Mouse (Mus musculus) neural tube, embryonic 11.5 days (tissue): ENCODE measurements around the gene Padi4. TPM values are rescaled to one million over a fixed set of nuclear protein-coding genes. Genes with fewer than 3 reads are reported as not detected.

ENCODE experiments used
- ATAC-seq: fragments of 200-750 bp; cut with Nextera tagmentation; 2 replicates; pipeline ENCODE4 v1.8.0; 2017; ENCODE audit warnings: moderate number of reproducible peaks, mild to moderate bottlenecking, moderate TSS enrichment, moderate library complexity; ENCODE audit not compliant: insufficient read depth, low FRiP score, low TSS enrichment
- DNase-seq: peaks from one replicate; pipeline ENCODE4 v3.0.0-alpha.2; 2015; ENCODE audit warnings: low spot score
- H3K27ac ChIP-seq: fragments of 300-500 bp; sonication (generic); 2 replicates; pipeline ENCODE4 v1.5.1; 2014; ENCODE audit warnings: low read depth, mild to moderate bottlenecking, low read length
- H3K27me3 ChIP-seq: fragments of 300-500 bp; sonication (generic); 2 replicates; pipeline ENCODE4 v1.6.1; 2014; ENCODE audit warnings: mild to moderate bottlenecking, low read length, mixed read lengths; ENCODE audit not compliant: control insufficient read depth, insufficient read depth
- H3K36me3 ChIP-seq: fragments of 300-500 bp; sonication (generic); 2 replicates; pipeline ENCODE4 v1.6.1; 2014; ENCODE audit warnings: mild to moderate bottlenecking, low read length, moderate library complexity, mixed read lengths; ENCODE audit not compliant: control insufficient read depth, insufficient read depth
- H3K4me1 ChIP-seq: fragments of 300-500 bp; sonication (generic); 2 replicates; pipeline ENCODE4 v1.6.1; 2014; ENCODE audit warnings: low read length, mixed read lengths; ENCODE audit not compliant: control insufficient read depth, insufficient read depth
- H3K4me2 ChIP-seq: fragments of 300-500 bp; sonication (generic); 2 replicates; pipeline ENCODE4 v1.6.1; 2014; ENCODE audit warnings: low read depth, mild to moderate bottlenecking, moderate library complexity
- H3K4me3 ChIP-seq: fragments of 300-500 bp; sonication (generic); 2 replicates; pipeline ENCODE4 v1.5.1; 2014; ENCODE audit warnings: low read depth, low read length
- H3K9ac ChIP-seq: fragments of 300-500 bp; sonication (generic); 2 replicates; pipeline ENCODE4 v1.6.1; 2014; ENCODE audit warnings: mild to moderate bottlenecking, low read length
- H3K9me3 ChIP-seq: fragments of 300-500 bp; sonication (generic); 2 replicates; pipeline ENCODE4 v1.6.1; 2016; ENCODE audit warnings: low read length; ENCODE audit not compliant: control insufficient read depth
- WGBS: fragments of 180-500 bp; shearing (Covaris S2); extraction: QIAGEN DNeasy Blood & Tissue Kit; methylation state at CpG from one replicate; pipeline ENCODE4 v1.1.7; 2014; 5-methylcytosine and 5-hydroxymethylcytosine counted together
- polyA plus RNA-seq: library from polyadenylated mRNA; unstranded; fragments of >200 nt; fragmentation: Nextera tagmentation; extraction: Ambion mirVana; gene quantifications from 2 replicates; pipeline ENCODE4 v1.2.1, GENCODE M21; 2014

Padi4 gene
- polyA plus RNA-seq, 1 experiment from 2014 or later: 0.50 TPM

GRCm38 (mm10) chr4:140812609-140813008 lies 38.6 kb upstream of the Padi4 start:
- no peaks in the 10 kb centered on the region for H3K36me3 ChIP-seq
- H3K4me1 ChIP-seq: no peaks in the 10 kb centered on the region
- H3K4me2 ChIP-seq: no peak overlapping the region
- no peaks in the 10 kb centered on the region for H3K9me3 ChIP-seq
- H3K9ac ChIP-seq: no peak overlapping the region
- no peak overlapping the region for H3K4me3 ChIP-seq
- no peak for DNase-seq
- no peak overlapping the region for H3K27ac ChIP-seq
- WGBS: 39% methylated on average over 13 of the region's 14 CpGs
- no peaks in the 10 kb centered on the region for H3K27me3 ChIP-seq
- no peak for ATAC-seq

GRCm38 (mm10) chr4:140812191-140812590 lies 38.2 kb upstream of the Padi4 start:
- Histone ChIP-seq H3K4me2 (no peak overlapping the region), H3K36me3 (no peaks in the 10 kb centered on the region), H3K4me3 (no peak overlapping the region), H3K9me3 (no peaks in the 10 kb centered on the region), H3K27me3 (no peaks in the 10 kb centered on the region), H3K4me1 (no peaks in the 10 kb centered on the region), H3K27ac (no peak overlapping the region), H3K9ac (no peak overlapping the region)
- 75% methylated on average over 8 of the region's 8 CpGs for WGBS
- ATAC-seq (no peak), DNase-seq (no peak)

DNA sequence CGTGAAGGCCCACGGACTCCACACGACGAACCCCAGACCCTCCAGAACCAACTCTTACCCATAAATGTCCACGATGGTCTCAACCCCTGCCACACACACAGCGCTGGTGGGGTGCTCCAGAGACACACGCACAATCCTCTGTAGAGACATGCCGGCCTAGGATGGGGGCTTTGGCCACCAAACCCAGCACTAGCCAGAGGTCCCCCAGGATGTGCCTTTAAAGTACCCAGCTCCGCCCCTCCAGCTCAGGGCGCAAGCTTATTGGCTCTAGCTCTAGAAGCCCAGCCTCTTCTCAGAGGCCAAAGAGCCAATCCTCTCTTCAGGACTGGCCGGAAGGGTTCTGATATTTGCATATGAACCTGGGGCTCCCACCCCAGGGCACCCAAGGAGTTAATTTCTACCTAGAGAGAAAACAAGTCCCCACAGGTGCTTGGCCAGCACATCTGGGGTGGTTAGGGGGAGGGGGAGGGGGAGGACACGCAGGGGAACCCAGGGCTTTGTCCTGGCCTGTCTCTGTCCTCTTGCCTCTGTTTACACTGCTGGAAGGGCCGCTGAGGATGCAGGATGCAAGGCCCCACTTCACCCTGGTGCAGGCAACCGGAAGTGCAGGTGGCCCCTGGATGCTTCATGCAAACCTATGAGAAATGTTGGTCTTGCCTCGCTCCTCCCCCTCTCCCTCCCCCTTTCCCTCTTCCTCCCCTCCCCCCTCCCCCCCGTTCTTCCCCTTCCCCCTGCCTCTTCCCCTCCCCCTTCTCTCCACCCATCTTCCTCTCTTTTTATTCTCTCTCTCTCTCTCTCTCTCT lies 36.6 kb upstream of the Padi4 start, which contains the start of gene Padi3:
Padi3 (minus strand) TSS at position 191 of the 803 bp plus-strand sequence.
- no peak for DNase-seq
- Histone ChIP-seq H3K27me3 (no peaks in the 10 kb centered on the region), H3K36me3 (no peaks in the 10 kb centered on the region), H3K4me1 (no peaks in the 10 kb centered on the region), H3K4me2 (no peak within 1 kb of the TSS), H3K9ac (no peak within 1 kb of the TSS), H3K9me3 (no peaks in the 10 kb centered on the region), H3K4me3 (no peak within 1 kb of the TSS), H3K27ac (no peak within 1 kb of the TSS)
- ATAC-seq: no peak
- WGBS: 73% methylated on average over 16 of the region's 16 CpGs

DNA sequence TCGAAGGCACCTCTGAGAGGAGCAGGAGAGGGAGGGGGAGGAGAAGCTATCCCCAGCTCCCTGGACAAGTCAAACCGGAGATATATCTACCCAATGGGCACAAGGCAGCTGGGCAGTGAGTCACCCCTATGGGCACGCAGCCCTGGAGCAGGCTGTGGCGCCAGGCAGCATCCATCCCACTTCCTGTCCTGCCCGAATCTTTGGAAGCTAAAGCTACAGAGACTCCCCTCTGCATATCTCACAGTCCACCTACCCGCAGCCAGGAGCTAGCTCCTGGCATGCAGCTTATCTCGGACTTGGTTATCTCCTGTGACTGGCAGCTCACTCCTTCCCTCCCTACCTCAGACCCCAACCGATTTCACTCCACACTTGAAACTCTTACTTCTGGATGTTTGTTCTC lies 35.1 kb upstream of the Padi4 start:
- no peaks in the 10 kb centered on the region for H3K9me3 ChIP-seq
- no peaks in the 10 kb centered on the region for H3K27me3 ChIP-seq
- no peaks in the 10 kb centered on the region for H3K36me3 ChIP-seq
- no peak overlapping the region for H3K4me3 ChIP-seq
- no peaks in the 10 kb centered on the region for H3K4me1 ChIP-seq
- DNase-seq (no peak), ATAC-seq (no peak)
- 86% methylated on average over 8 of the region's 8 CpGs for WGBS
- no peak overlapping the region for H3K4me2 ChIP-seq
- H3K9ac ChIP-seq: no peak overlapping the region
- H3K27ac ChIP-seq: no peak overlapping the region

DNA sequence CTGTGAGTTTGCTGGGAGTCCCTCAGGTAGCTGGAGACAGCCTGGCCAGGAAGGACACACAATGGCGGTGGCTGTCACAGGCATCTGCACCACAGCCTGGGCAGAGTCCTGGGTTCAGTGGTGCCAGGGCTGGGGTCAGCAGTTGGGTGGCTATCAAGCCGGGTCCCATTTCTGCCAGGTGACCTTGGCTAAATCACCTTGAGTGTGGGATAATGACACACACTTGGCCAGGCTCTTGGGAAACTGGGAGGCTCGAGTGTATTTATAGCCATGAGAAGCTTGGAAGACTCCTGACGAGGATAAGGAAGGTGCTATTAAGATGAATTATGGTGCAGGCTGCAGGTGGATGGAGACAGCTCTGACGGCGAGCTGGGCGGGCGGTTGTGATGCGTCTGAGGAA lies 30.6 kb upstream of the Padi4 start:
- 81% methylated on average over 9 of the region's 9 CpGs for WGBS
- H3K4me1 ChIP-seq: no peaks in the 10 kb centered on the region
- ATAC-seq (no peak), DNase-seq (no peak)
- H3K27me3 ChIP-seq: no peaks in the 10 kb centered on the region
- no peak overlapping the region for H3K4me3 ChIP-seq
- no peaks in the 10 kb centered on the region for H3K36me3 ChIP-seq
- no peaks in the 10 kb centered on the region for H3K9me3 ChIP-seq
- no peak overlapping the region for H3K9ac ChIP-seq
- H3K27ac ChIP-seq: no peak overlapping the region
- H3K4me2 ChIP-seq: no peak overlapping the region

DNA sequence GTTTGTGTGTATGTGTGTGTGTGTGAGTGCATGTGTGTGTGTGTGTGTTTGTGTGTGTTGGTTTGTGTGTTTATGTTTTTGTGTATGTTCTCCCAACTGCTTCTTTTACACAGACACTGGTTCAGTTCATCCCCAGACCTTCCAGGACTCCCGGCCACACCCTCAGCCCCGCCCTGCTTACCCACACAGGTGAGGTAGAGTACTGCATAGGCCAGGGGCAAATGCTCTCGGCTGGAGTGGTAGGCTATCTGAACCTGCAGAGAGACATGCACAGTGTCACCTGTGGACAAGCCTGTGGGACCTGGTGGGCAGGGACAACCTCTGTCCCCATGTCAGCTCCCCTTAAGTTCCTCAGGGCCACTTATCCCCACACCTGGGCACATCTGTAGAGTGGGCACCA lies 27.3 kb upstream of the Padi4 start:
- no peaks in the 10 kb centered on the region for H3K9me3 ChIP-seq

GRCm38 (mm10) chr4:140796786-140797185 lies 22.8 kb upstream of the Padi4 start:
- no peak overlapping the region for H3K4me2 ChIP-seq
- H3K4me1 ChIP-seq: no peaks in the 10 kb centered on the region
- no peak overlapping the region for H3K9ac ChIP-seq
- 88% methylated on average over 3 of the region's 3 CpGs for WGBS
- no peak overlapping the region for H3K4me3 ChIP-seq
- no peaks in the 10 kb centered on the region for H3K9me3 ChIP-seq
- no peak for DNase-seq
- H3K27me3 ChIP-seq: no peaks in the 10 kb centered on the region
- no peaks in the 10 kb centered on the region for H3K36me3 ChIP-seq
- H3K27ac ChIP-seq: no peak overlapping the region
- ATAC-seq: no peak

More for the DNA sequence above, 27.3 kb upstream of the Padi4 start:
- H3K4me2 ChIP-seq: no peak overlapping the region
- WGBS: 68% methylated on average over 3 of the region's 3 CpGs
- no peak for DNase-seq
- no peaks in the 10 kb centered on the region for H3K4me1 ChIP-seq
- H3K4me3 ChIP-seq: no peak overlapping the region
- no peak for ATAC-seq
- no peak overlapping the region for H3K9ac ChIP-seq
- H3K27me3 ChIP-seq: no peaks in the 10 kb centered on the region
- H3K27ac ChIP-seq: no peak overlapping the region
- no peaks in the 10 kb centered on the region for H3K36me3 ChIP-seq

- Histone ChIP-seq H3K9ac (no peak overlapping the region), H3K27me3 (no peaks in the 10 kb centered on the region), H3K36me3 (no peaks in the 10 kb centered on the region), H3K4me1 (no peaks in the 10 kb centered on the region), H3K9me3 (no peaks in the 10 kb centered on the region), H3K27ac (no peak overlapping the region), H3K4me3 (no peak overlapping the region), H3K4me2 (no peak overlapping the region)
- no peak for DNase-seq
- 87% methylated on average over 9 of the region's 9 CpGs for WGBS
- no peak for ATAC-seq
Measured at GRCm38 (mm10) chr4:140794678-140795077, 20.6 kb upstream of the Padi4 start.

DNA sequence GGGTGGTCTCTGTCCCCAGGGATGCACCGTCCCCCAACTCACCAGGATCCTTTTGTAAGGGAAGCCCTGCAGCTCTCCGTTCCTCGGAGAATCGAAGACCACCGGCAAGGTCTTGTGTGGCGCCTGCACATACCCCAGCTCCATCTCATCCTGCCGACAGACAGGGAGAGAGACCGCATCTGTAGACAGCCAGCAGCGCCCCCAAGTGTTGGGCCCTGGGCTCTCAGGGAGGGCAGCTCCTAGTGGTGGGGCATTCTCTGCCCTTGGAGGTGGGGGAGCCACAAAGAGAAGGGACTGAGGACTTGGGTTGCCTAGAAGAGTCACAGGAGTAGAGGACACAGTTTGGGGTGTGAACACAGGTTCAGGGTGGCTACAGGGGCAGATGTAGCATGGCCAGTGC lies 19.8 kb upstream of the Padi4 start:
- Histone ChIP-seq H3K4me3 (no peak overlapping the region), H3K27me3 (no peaks in the 10 kb centered on the region), H3K36me3 (no peaks in the 10 kb centered on the region), H3K27ac (no peak overlapping the region), H3K9ac (no peak overlapping the region), H3K4me2 (no peak overlapping the region), H3K4me1 (no peaks in the 10 kb centered on the region), H3K9me3 (no peaks in the 10 kb centered on the region)
- no peak for ATAC-seq
- DNase-seq: no peak
- 48% methylated on average over 9 of the region's 9 CpGs for WGBS
